Mouse (Mus musculus): ENCODE measurements around the gene Adam10. TPM values are rescaled to one million over a fixed set of nuclear protein-coding genes. Genes with fewer than 3 reads are reported as not detected.

Adam10 gene
- total RNA-seq, 4 experiments from 2014 or later = 46.6 to 59.2 (median 54.2) TPM

- DNase-seq = no peak
Measured at GRCm38 (mm10) chr9:70790621-70791020, 111.8 kb downstream of the Adam10 start.

GRCm38 (mm10) chr9:70794643-70795438, 116.0 kb downstream of the Adam10 start:
- peak; percentile 55 for DNase-seq

GRCm38 (mm10) chr9:70795439-70795757, 116.6 kb downstream of the Adam10 start:
- no peak for DNase-seq

- DNase-seq = no peak
Measured at GRCm38 (mm10) chr9:70800588-70801315, 122.0 kb downstream of the Adam10 start.

- no peak for DNase-seq
Measured at GRCm38 (mm10) chr9:70801761-70802160, 123.0 kb downstream of the Adam10 start.

GRCm38 (mm10) chr9:70802816-70803215, 124.0 kb downstream of the Adam10 start:
- no peak for DNase-seq

GRCm38 (mm10) chr9:70806069-70806468, 127.3 kb downstream of the Adam10 start:
- DNase-seq = no peak

GRCm38 (mm10) chr9:70807714-70808113, 128.9 kb downstream of the Adam10 start:
- no peak for DNase-seq

GRCm38 (mm10) chr9:70812551-70812950, 133.8 kb downstream of the Adam10 start:
- DNase-seq = no peak

GRCm38 (mm10) chr9:70816701-70817305, 138.0 kb downstream of the Adam10 start:
- DNase-seq = no peak

- no peak for DNase-seq
Measured at GRCm38 (mm10) chr9:70817396-70817795, 138.6 kb downstream of the Adam10 start.

GRCm38 (mm10) chr9:70818739-70819138, 139.9 kb downstream of the Adam10 start:
- no peak for DNase-seq

- peak; percentile 25 for DNase-seq
Measured at GRCm38 (mm10) chr9:70824103-70824502, 145.3 kb downstream of the Adam10 start.

GRCm38 (mm10) chr9:70827911-70828310, 149.1 kb downstream of the Adam10 start:
- DNase-seq = no peak

Small RNA genes lying within 50 kb of the gene (microRNA-seq; reads per million reads assigned to microRNA genes)
- 0 reads per million in 2 experiments for gene Gm25149

Other genes with a start within 250 kb of the Adam10 start
- 10 to 100 TPM; 33.2 to 51.8 (median 38.6) TPM for gene Rnf111, start 175.3 kb upstream of the Adam10 start, total RNA-seq (2022)
- gene Sltm, start 136.2 kb upstream of the Adam10 start, total RNA-seq (2022) = 10 to 100 TPM; 25.6 to 66.3 (median 38.4) TPM
- under 1 TPM; 0.37 to 0.65 (median 0.47) TPM for gene Gm10642, start 22.7 kb upstream of the Adam10 start, total RNA-seq (2022)
- 10 to 100 TPM; 15.9 to 22.7 (median 19.1) TPM for gene Mindy2, start 21.8 kb upstream of the Adam10 start, total RNA-seq (2022)

Measured in adrenal gland, adult 8-10 months (tissue).